Mouse (Mus musculus) spleen, postnatal 10 days (tissue): ENCODE measurements around the gene Odaph.
A peak's percentile ranks its signal among the peaks of the same experiment; 100 is the strongest.
"Not testable (repeated sequence)": the region's sequence is repeated elsewhere in the genome, so short reads cannot be mapped to it uniquely, and the experiment has no call there.

Source experiments
- DNase-seq, 2 experiments: peaks; one replicate each; pipeline ENCODE4 v3.0.0; 2021 to 2022; ENCODE audit warnings: low spot score in 2 of 2

Odaph gene

DNA sequence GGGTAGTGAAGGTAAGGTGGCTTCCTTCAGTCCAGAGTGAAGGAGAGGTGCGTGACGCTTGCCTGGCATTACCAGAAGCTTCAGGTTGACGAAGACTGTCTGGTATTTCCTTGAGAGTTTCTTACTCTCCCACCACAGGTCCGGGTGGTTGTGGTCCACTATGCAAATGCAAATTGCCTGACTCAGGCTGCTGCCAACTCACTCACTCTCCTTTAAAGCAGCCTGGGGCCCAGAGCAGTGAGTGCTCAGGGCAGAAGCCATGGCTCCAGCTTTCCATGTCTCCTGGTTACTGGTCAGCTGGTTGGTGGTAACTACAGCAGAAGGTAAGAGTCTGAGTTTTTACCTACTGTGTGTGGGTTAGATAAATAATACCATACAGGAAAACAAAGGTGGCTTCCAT is at the start of gene Odaph:
Gene Odaph, plus strand, starts transcription at position 240 of the 400 bp plus-strand sequence.
- no peak for DNase-seq

DNA sequence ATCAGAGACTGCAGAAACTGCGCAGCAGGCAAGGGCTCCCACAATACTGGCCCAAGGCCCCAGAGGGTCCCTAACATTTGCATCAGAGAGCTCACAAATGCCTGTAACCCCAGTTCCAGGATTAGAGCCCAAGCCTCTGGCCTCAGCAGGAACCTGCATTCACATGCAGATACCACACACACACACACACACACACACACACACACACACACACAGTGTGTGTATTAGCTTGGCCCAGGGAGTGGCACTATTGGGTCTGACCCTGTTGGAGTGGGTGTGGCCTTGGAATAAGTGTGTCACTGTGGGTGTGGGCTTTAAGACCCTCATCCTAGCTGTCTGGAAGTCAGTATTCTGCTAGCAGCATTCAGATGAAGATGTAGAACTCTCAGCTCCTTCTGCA is 41.7 kb upstream of the Odaph start:
- not testable (repeated sequence) for DNase-seq

DNA sequence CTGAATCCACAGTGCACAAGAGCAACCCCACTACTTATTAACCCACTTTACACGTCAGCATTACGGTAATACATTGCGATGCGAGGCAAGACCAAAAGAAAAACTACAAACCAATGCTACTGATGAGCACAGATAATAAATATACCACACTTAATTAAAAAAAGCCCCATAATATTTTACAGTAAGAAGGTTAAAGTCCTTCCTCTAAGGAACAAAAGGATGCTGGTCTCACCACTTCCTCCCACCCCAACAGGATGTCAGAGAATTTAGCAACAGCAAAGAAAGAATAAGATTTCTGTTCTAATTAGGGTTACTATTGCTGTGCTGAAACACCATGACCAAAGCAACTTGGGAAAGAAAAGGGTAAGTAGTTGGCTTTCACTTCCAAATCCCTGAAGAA is 40.3 kb upstream of the Odaph start:
- no peak for DNase-seq

- no peak for DNase-seq
These were observed 37.8 kb upstream of the Odaph start for GRCm38 (mm10) chr5:91949441-91949840.

DNA sequence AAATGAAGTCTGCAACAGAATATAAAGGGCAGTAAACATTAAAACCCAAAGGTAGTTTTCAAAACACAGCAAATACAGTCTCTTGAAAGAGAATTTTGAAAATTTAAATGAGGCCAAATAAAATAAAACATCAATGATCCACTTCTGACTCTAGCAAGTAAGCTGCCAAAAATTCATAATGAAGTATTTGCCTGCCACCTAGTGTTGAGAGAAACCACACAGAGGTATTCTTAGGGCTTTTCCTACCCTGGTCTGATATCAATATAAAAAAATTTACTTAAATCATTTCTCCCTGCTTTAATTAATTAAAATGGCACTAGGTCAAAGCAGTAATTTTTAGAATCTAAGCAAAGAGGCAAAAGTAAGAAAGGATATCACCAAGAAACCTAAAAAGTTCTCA is 35.9 kb upstream of the Odaph start:
- no peak for DNase-seq

- no peak for DNase-seq
These were observed 30.1 kb upstream of the Odaph start for GRCm38 (mm10) chr5:91956991-91957760.

- no peak for DNase-seq
These were observed 28.2 kb upstream of the Odaph start for GRCm38 (mm10) chr5:91959096-91959495.

- no peak for DNase-seq
These were observed 27.3 kb upstream of the Odaph start for GRCm38 (mm10) chr5:91959986-91960385.

GRCm38 (mm10) chr5:91960606-91961254 is 26.5 kb upstream of the Odaph start:
- DNase-seq = peak in 1 of 2 experiments; percentile 24

DNA sequence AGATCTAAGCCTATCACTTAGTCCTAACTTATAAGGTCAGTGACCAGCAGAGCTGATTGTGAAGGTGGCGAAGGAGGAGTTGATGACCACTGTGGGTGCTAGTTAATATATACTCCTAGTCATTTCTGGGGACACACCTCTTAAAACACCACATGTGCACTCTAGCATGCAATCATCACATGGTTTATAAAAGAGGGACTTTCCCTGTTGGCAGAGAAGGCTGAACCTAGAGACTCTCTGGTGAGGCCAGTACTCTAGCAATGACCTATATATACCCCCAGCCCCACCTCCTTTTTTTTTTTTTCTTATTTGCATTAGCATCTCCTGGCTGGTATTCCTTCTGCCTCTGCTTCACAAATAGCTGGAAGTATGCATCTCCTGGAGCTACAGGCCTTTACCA is 25.9 kb upstream of the Odaph start:
- peak; percentile 19 to 23 for DNase-seq

DNA sequence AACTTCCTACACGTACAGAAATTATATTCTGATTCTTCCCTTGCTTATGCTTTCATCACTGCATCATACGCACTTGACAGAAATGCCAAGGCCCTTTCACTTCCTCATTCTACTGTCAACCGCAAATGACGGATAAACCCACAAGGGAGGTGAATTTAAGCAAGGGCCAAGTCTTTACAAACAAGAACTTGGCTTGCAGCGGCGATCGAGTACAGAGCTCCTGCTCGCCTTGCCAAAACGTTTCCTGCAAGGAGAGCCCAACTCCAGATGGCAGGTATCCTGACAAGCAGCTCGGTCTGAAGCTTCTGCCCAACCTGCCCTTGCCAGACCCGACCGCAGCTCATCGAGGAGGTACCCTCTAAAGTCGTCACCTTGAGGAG is 25.0 kb upstream of the Odaph start:
- DNase-seq = peak in 1 of 2 experiments; percentile 87

DNA sequence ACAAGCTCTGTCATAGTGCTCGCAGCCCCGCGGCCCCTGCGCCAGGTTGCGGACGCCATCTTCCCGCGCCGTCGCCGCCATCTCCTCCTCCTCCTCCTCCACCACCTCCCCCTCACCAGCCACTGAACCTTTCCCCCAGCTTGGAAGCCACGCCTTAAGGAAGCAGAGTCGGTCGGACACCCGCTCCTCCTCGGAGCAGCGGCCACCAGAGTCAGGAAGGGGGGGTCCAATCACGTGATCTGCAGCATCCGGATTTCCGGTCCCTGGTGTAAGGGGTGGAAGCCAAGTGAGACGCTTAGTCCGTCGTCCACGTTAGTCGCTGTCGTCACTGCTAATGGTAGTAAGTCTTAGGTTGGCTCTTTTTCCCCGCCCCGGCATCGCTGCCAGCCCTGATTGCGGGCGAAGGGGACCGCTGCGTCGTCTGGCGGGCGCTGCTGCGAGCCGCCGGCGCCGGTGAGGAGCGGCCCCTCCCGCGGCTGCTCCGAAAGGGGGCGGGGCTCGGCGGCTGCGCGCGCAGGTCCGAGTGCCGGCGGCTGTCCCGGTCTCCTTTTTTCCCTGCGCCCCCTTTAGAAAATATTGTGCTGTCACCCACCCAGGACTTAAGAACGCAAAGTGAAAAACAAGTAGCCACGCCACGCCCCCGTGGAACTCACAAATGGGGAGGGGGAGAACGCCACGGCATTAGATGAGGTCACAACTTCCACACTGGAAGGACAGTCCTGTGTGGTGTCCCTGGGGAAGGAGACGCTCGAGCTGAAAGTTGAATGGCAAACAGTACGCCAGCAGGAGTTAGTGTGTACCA is 24.4 kb upstream of the Odaph start, which contains the start of gene Rchy1:
Gene Rchy1, minus strand, starts transcription at position 430 of the 802 bp plus-strand sequence.
- DNase-seq = peak; percentile 97

- no peak for DNase-seq
These were observed 15.2 kb upstream of the Odaph start for GRCm38 (mm10) chr5:91972046-91972445.

GRCm38 (mm10) chr5:91974002-91974401 is 13.3 kb upstream of the Odaph start:
- no peak for DNase-seq

- DNase-seq = no peak
These were observed 11.5 kb upstream of the Odaph start for GRCm38 (mm10) chr5:91975758-91976157.

DNA sequence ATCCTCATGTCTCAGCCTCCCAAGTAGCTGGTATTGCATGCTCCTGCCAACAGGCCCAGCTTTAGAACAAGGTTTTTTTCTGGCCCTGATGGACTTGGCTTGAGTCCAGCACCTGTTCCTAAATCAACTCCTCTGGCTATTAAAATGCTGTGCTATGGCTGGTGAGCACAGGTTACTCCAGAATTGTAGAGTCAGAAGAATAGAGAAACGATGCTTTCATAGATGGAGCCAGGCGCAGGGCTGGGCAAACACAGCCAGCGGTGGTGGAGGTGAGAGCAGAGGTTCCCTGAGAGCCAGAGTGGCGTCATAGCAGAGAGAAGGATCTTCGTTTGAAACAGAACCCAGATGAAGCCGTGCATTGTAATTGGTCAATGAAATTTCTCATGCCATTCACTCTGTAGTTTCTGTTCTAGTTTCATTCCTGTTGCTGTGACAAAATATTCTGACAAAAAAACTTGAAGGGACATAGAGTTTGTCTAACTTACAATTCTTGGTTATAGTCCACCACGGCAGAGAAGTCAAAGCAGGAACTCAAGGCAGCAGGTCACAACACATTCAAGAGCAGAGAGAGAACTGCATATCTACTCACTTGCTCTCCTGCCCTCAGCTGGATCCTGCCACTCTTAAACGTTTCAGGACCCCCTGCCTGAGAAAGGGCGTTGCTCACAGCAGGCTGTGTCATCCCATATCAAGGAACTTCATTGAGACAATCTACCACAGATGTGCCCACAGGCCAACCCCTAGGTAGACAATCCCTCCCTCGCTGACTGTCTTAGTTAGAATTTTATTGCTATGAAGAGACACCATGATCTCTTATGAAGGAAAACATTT is 10.5 kb upstream of the Odaph start:
- DNase-seq = no peak

DNA sequence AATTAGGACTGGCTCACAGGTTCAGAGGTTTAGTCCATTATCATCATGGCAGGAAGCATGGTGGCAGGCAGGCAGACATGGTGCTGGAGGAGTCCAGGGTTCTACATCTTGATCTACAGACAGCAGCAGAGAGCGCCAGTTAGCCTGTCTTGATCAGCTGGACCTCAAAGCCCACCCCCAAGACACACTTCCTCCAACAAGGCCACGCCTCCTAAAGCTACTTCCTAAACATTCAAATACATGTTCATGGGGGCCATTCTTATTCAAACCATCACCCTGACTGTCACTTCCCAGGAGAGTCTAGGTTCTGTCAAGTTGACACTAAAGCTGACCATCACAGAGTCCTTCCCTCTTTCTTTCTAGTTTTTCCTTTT is 9.9 kb upstream of the Odaph start:
- DNase-seq = no peak

DNA sequence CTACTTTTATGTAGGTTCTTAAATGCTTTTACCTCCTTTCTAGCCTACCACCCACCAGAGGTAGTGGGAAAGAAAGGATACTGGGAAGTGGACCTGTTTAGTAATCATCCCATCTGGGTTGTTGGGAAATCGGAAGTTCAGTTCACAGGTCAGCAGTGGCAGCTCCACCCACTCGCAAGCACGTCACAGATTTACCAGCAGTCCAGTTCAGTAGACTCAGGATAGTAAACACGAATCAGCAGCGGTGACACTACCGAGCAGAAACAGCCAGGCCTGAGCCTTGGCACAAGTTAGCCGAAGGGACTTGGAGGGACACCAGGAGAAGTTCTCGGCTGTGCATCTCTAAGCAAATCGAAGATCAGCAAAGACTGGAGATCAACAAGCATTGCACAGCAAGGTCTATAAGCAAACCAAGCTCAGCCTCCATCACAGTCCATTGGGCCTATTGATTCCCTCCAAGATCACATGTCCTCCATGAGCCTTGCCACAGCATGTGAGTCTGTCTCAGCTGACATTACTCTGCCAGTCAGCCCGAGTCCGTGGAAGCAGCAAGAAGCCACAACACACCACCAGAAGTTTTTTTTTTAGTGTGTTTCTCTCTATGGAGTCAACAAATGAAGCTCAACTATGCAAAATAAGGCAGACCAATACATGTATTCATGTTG is 6.0 kb upstream of the Odaph start:
- no peak for DNase-seq

DNA sequence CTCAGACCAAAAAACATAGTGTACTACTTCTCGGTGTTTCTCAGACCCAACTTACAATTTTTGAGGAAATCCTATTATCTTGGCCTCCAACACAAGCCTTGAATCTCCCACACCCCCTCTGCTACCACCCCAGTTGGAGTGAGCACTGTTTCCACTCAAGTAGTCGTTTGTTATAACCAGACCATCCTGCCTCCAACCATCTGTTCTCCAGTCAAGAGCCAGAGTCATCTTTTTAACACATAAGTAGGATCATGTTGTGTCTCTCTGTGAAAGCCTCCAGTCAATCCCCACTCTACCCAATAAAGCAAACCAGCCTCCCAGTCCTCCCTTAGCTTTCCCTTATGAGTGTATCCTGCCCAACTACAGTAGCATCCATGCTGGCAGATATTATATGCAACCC is 3.8 kb upstream of the Odaph start:
- DNase-seq = no peak

DNA sequence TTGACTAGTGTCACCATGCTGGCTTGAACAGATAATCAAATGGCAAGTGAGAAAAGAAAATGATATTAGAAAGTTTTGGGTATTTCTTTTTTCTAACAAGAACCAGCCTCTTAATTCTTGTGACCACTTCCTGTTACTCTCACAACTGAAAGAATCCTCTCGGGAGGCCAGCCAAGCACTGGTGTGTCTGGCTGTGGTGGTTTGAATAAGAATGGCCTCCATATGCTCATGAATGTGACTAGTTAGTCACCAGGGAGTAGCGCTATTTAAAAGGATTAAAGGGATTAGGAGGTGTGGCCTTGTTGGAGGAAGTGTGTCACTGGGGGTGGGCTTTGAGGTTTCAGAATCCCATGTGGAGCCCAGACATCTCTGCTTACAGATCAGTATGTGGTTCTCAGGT is 1.6 kb upstream of the Odaph start:
- DNase-seq = no peak

DNA sequence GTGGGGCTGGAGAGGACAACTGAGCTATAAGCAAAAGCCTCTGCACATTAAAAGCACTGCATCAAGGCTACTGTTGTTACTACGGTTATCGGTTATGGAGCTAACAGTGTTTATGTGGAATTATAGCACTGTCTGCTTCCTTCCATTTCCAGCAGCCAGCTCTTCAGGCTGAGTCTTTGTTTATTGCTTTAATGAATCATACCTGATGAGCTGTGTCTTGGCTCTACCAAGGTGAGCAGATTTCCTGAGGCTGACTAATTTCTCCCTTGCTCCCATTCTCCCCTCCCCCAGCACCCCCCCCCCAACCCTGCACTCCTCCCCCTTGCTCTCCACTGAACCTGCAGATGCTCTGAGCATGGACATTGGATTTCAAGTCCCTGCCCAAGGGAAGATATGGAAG is 524 bp downstream of the Odaph start:
- no peak for DNase-seq
